Mouse (Mus musculus) left cerebral cortex, postnatal 10 days (tissue): ENCODE measurements around the gene Kcnj4. TPM values are rescaled to one million over a fixed set of nuclear protein-coding genes. Genes with fewer than 3 reads are reported as not detected.

Experiments used
- DNase-seq, 2 experiments: peaks; one replicate each; pipeline ENCODE4 v3.0.0; 2021 to 2022; ENCODE audit warnings: low spot score in 2 of 2, mixed read lengths in 1 of 2; ENCODE audit errors: extremely low spot score in 1 of 2
- intact Hi-C: fragments of 180-260 bp; cut with DNase I; formaldehyde crosslinking; loops from one replicate; pipeline ENCODE4 v1.15.1; 2025
- total RNA-seq, 2 experiments: library from RNA; stranded (reverse); gene quantifications; 2 replicates each; pipeline ENCODE4 v1.2.3; 2021

The Kcnj4 gene
- total RNA-seq: 100 to 1,000 TPM; 116 to 124 TPM

DNA sequence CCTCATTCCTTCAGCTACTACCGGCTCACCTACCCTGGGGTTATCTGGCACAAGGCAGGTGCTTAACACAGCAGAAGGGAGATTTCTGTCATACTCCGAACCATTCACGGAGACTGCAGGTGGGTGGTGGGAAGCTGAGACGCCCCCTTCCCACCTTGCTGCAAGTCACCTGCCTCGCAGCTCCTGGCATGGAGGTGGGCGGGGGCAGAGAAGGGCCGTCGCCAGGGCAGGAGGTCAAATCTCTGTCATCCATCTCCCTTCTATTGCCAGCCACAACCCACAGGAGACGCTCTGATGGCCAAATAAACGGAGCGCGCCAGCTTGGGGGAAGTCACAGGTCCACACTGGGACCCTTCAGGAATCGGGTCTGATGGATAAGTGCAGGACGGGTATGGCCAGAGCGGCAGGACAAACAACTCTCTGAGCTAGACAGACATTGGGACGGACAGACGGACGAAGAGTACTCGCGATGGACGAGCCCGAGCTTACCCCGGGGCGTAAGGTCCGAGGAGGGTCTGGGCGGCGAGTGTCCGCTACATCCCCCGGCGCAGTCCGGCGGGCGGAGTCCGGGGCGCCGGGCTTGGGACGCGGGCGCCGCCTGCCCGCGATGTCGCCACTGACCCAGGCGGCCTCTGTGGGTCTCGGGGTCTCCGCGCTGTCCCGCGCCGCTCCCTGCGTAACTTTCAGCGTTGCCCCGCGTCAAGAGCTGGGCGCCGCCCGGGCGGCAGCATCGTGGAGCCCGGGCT, at the start of gene Kcnj4:
TSS of gene Kcnj4 (minus strand) at position 535 of the 746 bp plus-strand sequence.
- peak in 1 of 2 experiments; percentile 51 for DNase-seq
- intact Hi-C loops: no loop called here

DNA sequence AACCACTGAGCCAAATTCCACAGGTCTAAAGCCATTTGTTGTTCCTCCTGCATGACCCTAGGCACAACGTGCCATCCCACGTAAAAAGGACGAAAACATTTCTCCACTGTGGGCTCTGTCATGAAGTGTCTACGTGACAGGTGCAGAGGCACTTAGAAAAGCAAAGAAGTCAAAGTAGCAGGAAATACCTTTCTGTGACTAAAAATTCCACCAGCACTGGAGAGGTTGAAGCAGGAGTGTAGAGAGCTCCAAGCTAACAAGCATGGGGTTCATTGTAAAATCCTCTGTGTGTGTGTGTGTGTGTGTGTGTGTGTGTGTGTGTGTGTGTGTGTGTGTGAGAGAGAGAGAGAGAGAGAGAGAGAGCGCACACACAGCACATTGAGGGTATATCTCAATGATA, 47.5 kb upstream of the Kcnj4 start:
- no peak for DNase-seq
- intact Hi-C loops: no loop called here

DNA sequence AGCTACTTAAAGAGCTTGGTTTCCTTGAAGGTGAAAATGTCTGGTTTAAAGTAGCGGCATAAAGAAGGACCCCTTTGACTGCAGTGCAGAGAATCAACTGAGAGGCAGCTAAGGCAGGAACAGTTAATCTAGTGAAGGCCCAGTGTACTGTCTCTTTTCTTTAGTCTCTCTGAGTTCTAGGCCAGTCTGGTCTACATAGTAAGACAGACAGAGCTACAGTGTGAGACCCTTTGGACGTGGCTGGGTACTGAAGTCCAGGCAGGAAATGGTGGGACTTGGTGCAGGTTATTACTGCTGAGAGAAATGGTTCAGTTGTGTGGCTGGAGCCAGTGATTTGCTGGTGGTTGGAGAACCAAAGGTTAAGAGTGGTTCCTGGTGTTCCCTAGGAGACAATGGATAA, 43.2 kb upstream of the Kcnj4 start:
- no peak for DNase-seq
- intact Hi-C loops: loop anchor here (5.0 to 10.0 kb wide), 2 partner anchors 59 to 107 kb away; partner anchors contain the start of genes Cby1, Dmc1 and Fam227a

DNA sequence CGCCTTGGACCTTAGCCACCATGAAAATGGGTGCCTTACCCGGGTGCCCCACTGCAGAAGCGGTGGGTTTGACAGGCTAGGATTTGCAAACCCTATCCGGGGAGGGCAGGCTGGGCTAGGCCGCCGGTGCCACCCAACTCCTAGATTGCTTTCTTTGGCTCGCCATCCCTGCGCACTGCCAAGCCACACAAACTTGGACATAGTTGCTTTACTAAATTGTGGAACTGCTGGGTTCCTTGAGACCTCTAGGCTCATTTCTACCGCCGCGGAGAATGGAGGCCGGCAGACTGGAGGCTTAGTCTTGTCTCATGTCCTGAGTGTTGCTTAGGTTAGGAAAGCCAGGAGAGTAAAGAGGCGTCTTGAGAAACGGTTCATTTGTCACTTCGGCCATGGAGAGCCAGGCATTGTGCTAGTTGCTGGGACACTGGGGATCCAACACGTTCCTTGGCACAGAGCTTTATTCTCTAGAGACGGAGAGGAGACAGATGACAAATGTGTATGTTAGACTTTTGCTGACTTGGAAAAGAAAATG, 42.3 kb upstream of the Kcnj4 start:
- intact Hi-C loops: loop anchor here (5.0 to 10.0 kb wide), 2 partner anchors 60 to 107 kb away; partner anchors contain the start of genes Cby1, Dmc1 and Fam227a
- no peak for DNase-seq

DNA sequence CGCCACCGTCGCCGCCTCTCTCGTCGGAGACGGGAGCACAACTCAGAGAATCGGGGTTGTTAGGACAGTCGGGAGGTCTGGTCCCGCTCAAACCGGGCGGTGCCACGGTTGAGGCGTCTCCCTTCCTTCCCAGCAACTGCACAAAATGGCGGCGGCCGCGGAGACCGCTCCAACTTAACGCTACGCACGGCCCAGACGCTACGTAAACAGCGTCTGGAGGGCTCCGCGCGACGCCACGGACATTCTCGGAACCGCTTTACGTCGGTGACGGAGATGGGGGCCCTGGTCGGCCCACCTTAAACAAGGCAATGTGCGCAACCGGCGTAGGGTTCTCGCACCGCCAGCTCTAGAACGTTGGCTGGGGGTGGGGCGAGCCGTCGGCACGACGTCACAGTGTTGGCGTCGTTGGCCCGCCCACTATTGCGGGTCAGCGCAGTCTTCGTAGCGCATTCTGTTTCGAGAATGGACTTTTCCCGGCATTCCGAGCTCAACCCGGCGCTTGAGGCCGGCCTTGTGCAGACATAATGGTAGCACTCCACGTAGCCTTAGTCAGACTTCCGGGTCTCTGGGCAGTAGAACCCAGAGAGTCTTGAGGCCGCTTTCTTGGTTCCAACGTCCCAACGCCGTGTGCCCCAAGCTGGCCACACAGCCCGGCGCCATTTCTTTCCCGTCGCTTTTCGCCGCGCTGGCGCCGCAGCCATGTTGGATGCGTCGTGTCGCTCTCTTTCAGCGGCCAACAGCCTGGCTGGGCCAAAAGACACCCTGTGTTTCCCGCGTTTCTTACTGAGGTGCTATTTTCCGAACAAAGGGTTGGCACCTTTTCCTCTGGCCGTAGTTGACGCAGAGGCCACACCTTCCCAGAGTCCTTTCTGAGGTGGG, 41.6 kb upstream of the Kcnj4 start, which contains the start of gene Ddx17:
TSS of gene Ddx17 (minus strand) at position 332 of the 879 bp plus-strand sequence.
- intact Hi-C loops: loop anchor here (5.0 to 10.0 kb wide), 2 partner anchors 61 to 108 kb away; partner anchors contain the start of genes Cby1, Dmc1 and Fam227a
- peak; percentile 98 for DNase-seq

DNA sequence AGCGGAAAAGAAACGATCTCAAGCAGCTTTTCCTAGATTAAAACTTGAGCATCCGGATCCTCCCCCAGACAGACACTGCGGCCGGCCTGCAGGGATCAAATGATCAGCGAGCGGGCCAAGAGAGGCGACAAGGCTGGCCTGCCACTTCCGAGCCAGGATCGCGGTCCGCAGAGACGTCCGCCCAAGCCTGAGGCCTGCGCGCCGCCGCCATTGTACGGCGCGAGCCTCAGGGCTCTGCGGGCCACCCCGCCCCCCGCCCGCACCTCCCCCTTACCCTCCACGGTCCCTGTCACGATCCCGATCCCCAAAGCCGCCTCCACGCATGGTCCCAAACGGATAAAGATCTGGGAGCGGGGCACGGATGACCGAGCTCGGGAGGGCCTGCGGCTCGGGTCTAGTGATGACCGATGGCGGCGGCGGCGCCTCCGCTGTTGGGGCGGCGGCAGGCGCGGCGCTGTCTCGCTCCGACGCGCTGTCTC, 40.9 kb upstream of the Kcnj4 start:
- DNase-seq: peak; percentile 45 to 87
- intact Hi-C loops: loop anchor here (5.0 to 10.0 kb wide), 2 partner anchors 61 to 109 kb away; partner anchors contain the start of genes Cby1, Dmc1 and Fam227a

DNA sequence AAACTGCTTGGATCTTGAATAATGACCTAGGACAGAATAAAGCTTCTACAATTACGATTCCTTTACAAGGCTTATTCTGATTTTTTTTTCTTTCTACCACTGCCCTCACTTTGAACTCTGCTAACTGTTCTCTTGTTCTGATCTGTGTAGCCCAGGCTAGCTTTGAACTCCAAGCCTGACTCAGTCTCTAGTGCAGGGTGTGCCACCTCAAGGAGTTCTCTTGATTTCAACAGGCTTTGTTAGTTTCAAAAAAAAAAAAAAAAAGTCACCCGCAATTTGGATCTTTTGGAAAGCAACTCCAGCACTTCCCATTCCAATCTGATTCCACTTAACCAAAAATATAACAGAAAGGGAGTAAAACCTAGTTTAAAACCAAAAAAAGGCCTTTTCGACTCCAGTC, 40.5 kb upstream of the Kcnj4 start:
- no peak for DNase-seq
- intact Hi-C loops: loop anchor here (5.0 to 10.0 kb wide), 2 partner anchors 62 to 109 kb away; partner anchors contain the start of genes Cby1, Dmc1 and Fam227a

DNA sequence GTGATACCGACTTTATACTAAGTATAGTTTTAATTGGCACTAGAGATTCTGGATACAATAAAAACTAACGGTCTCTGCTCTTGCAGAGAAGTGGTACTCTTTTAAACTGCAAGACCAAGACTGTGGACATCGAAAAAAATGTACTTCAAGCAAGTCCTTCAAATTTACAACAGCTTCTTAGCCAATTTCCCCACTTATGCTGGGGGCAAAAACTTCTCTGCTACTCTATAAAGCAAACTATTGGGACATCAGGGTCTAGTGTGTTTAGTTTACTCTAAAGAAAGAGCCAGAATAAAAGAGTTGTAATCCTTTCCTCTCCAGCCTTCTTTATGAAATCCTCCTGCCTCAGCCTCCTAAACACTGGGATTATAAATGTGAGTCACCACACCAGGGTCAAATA, 38.9 kb upstream of the Kcnj4 start:
- intact Hi-C loops: loop anchor here (10.0 kb wide), 1 partner anchor 111 kb away; the partner anchor contains the start of genes Cby1 and Fam227a

DNA sequence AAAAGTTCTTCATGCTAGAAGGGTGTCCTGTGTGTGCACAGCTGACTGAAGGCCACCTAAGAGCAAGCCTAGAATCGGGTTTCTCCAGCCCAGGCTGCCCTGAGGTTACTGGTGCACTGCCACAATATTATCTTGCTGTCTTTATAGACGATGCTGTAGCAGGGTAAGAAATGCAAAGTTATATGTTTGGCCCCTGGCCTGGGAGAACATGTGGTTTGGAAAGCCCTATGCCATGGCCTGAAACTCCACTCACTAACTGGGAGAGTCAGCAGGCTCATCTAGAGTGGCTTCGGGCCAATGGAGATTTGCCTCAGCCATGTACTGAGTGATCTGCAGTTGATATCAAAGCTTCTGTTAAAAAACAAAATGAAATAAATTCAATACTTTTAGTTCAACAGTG, 28.8 kb upstream of the Kcnj4 start:
- DNase-seq: no peak
- intact Hi-C loops: loop anchor here (10.0 kb wide), 1 partner anchor 299 kb away; no protein-coding TSS in a partner anchor

More for the DNA sequence above, 38.9 kb upstream of the Kcnj4 start:
- DNase-seq: no peak

DNA sequence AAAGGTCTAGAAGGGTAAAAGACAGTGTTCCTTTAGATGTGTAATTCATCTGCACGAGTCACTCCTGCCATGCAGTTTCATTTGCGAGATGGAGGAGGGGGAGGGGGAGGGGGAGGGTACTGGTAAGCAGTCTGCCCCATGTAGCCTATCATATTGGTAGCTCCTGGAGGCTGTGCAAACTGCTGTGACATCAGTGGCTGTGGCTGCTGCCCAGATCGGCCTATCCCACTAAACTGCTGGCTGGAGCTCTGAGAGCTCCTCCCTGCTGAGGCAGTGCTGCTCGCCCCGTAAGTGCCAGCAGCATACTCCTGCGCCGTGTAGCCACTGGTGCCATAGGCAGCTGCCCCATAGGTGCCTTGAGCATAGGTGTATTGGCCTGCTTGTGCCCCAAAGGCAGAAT, 24.9 kb upstream of the Kcnj4 start:
- intact Hi-C loops: loop anchor here (10.0 kb wide), 1 partner anchor 295 kb away; no protein-coding TSS in a partner anchor
- DNase-seq: no peak

DNA sequence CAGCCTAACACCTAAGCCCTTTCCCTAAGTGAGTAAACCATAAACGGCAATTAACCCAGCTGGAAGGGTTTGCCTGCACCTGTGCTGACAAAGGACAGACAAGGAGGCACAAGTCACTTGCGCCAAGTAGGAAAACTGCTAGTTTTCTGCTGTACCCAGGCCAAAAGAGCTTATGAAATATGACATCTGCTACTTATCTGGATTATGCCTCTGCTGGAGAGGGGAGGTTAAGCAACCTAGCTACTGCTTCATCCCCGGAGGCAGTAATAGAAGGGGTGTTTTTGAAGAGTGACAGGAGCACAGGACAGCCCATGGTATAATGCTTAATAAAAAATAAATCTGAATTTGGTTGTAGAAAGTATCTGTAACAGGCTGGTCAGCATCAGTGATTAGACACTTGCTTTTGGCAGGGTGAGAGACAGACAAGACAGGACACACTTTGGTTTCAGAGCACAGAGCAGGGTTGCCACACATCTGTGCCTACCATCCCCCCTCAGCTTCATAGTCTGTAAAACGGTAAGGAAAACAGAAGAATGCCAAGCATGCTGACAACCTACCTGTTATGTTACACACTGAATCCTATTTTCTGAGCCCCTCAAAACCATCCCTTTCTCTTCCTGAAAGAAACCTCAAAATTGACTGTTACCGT, 23.1 kb upstream of the Kcnj4 start:
- no peak for DNase-seq
- intact Hi-C loops: no loop called here

DNA sequence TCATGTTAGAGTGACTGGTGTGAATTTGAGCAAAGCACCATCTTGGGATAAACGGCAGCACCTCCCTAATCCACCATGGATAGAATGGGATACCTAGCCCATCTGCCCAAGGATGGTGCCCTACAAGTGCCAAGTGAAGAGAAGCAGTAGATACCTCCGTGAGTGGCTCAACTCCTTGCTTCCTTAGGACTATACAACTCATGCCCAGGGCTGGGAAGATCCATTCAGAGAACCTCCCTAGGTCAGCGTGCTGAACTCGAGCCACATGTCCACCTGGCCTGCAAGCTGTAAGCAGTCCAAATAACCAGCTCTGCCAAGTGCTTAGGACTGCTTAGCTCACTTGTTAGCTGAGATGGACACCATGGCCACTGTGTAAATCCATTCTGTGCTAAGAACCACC, 22.2 kb upstream of the Kcnj4 start:
- intact Hi-C loops: no loop called here

DNA sequence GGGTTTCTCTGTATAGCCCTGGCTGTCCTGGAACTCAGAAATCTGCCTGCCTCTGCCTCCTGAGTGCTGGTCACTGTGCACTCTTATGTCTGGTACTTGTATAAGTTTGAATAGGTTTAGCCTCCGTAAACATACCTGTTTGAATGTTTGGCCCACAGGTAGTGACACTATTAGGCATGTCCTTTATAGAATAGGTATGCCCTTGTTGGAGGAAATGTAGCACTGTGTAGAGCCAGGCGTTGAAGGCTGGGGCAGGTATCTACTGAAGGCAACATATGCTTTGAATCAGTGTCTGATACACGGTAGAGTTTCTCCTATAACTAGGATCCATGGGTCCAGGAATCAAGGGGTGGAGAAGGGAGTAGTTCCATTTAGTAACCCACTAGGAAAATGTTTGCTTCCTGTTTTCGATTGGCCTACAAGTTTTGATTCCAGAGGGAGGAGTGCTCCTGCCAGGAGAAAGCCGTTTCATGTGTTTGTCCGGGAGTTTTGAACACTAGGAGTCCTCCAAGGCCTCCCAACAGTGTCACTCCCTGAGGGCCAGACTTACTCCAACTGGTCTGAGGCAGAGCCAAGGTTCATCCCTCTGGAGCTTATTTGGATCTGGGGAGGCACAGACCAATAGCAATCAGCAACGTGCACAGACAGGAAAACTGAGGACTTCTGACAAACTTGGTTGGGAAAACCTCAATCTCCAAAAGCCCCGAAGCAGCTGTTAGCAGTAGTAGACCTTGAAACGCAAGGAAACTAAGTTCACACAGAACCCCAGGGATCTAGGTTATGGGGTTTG, 21.1 kb upstream of the Kcnj4 start:
- intact Hi-C loops: no loop called here
- no peak for DNase-seq

More for the DNA sequence above, 22.2 kb upstream of the Kcnj4 start:
- DNase-seq: no peak

DNA sequence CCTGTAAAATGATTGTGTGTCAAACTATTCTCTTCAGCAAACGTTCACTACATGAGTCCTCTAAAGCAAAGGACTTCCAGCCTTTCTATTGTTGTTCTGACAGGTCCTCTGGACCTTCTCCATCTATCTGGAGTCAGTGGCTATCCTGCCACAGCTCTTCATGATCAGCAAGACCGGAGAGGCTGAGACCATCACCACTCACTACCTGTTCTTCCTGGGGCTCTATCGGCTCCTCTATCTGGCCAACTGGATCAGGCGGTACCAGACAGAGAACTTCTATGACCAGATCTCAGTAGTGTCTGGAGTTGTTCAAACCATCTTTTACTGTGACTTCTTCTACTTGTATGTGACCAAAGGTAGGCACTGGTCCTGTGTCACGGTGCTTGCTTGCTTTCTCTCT, 20.5 kb upstream of the Kcnj4 start:
- intact Hi-C loops: no loop called here
- no peak for DNase-seq

DNA sequence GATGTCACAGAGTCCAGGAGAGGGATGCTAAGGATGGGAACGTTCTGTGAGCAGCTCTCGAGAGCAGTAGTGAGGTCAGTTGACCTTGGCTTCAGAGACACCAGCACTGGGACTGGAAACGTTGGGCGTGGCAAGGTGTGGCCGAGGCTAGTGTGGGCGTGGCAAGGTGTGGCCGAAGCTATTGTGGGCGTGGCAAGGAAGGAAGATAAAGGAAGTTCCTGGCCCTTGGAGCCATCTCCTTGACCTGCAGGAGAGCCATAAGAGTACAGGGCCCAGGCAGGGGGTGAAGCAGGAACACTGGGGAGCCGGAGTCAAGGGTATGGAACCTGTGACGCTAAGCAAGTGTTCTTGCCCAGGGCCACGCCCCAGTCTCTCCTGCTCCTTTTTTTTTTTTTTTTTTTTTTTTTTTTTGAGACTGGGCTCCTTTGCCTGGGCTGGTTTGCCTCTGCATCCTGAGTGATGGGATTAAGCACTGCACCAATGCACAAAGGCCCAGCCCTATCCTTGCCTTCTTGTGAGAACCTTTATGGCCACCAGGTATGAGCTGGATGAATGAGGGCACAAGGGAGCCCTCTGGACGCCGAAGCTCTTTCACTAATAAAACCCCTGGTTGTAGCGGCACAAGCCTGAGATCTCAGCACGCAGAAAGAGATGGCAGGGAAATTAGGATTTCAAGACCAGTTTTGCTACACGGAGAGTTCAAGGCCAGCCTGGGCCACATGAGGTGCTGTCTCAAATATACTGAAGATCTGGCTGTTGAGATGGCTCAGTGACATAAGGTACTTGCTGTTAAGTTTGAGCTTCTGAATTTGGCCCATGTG, 14.6 kb upstream of the Kcnj4 start:
- intact Hi-C loops: no loop called here

DNA sequence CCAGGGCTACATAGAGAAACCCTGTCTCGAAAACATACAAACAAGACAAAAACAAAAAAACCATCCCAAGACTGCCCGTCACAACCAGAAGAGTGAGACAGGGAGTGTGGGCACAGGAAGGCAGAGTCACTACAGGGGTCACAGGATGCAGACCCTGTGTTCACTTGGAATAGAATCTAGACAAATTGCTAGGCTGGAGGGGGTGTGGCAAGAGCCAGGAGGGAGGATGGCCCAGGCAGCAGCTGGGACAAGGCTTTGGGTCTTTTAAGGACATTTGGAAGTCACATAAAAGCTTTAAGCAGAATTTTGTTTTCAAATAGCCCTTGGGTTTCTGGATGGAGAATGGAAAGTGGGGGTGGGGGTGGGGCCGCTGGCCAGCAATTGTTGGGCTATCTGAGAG, 13.5 kb upstream of the Kcnj4 start:
- intact Hi-C loops: no loop called here
- peak in 1 of 2 experiments; percentile 17 for DNase-seq

More for the DNA sequence above, 14.6 kb upstream of the Kcnj4 start:
- peak in 1 of 2 experiments; percentile 20 for DNase-seq

DNA sequence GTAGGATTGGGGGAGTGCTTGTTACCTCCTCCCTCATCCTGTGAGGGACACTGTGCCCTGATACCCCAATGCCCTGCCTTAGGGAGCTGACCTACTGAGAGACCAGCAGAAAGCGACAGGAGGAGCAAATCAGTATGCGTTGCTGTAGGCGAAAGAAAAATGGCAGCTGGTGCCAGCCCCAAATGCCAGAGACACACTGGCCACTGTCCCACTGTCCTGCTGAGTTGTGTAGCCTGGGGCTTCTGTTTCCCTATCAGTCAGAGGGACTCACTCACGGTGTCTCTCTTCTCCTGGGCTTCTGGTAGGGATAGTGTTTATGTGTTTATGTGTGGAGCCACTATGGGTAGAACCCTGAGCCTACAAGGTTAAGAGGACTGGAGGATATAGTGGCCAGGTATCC, 12.7 kb upstream of the Kcnj4 start:
- peak in 1 of 2 experiments; percentile 18 for DNase-seq
- intact Hi-C loops: no loop called here
